Comparison of ENCODE assay signal across 11 mouse cellular contexts in genomic region chr1:166381336-166381735, GRCm38 (mm10). TPM values are rescaled to one million over a fixed set of nuclear protein-coding genes. Genes with fewer than 3 reads are reported as not detected.
DNase-seq lines count a peak whose midpoint lies in the region; ATAC-seq and TF ChIP-seq lines count a peak whose summit lies in the region.
"Had no signal": no experiment of that assay in that cellular context is flagged by ENCODE, and none has a peak within 500 bp of the region (broad histone marks: within the 10 kb centered on the region; RNA-seq: fewer than 3 reads in every experiment).

No protein-coding gene starts in this region.

- TF ChIP-seq CTCF in heart, postnatal 0 days (IDR thresholded peaks at IDR 0.05; ENCODE audit: low read depth), result no peak
- no peak for TF ChIP-seq CTCF in hindbrain, postnatal 0 days (IDR thresholded peaks at IDR 0.05; ENCODE audit: low read depth)

- no peak overlapping the region for H3K27ac ChIP-seq in heart, postnatal 0 days (ENCODE audit: low read depth)
- H3K27ac ChIP-seq in neural tube, embryonic 12.5 days, result no peak overlapping the region
- no peak overlapping the region for H3K27ac ChIP-seq in hindbrain, postnatal 0 days
- H3K27ac ChIP-seq in neural tube, embryonic 15.5 days (replicated peaks), result no peak overlapping the region

- 0 out of 2 replicates have a peak overlapping the region, but pooled peaks have one; percentile 4 for H3K9ac ChIP-seq in heart, postnatal 0 days (replicated peaks; ENCODE audit: low read depth, low read length)
- 0 out of 2 replicates have a peak overlapping the region, but pooled peaks have one; percentile 17 for H3K9ac ChIP-seq in neural tube, embryonic 12.5 days
- H3K9ac ChIP-seq in hindbrain, postnatal 0 days (replicated peaks; ENCODE audit: low read length), result no peak overlapping the region
- H3K9ac ChIP-seq in neural tube, embryonic 15.5 days (replicated peaks), result no peak overlapping the region

- peaks cover 11% of the 10 kb centered on the region; the same call in 1 of the 2 replicates for H3K4me1 ChIP-seq in heart, postnatal 0 days (ENCODE audit: control insufficient read depth, insufficient read depth)
- peaks cover 18% of the 10 kb centered on the region for H3K4me1 ChIP-seq in neural tube, embryonic 12.5 days
- peaks cover 13% of the 10 kb centered on the region for H3K4me1 ChIP-seq in hindbrain, postnatal 0 days (ENCODE audit: insufficient read depth, low read length)
- H3K4me1 ChIP-seq in neural tube, embryonic 15.5 days, result peaks cover 25% of the 10 kb centered on the region

- DNase-seq in heart, postnatal 0 days (ENCODE audit: low spot score), result no peak
- no peak for DNase-seq in heart, postnatal 14 days
- no peak for DNase-seq in neural tube, embryonic 10.5 days (ENCODE audit: extremely low spot score, low spot score)
- no peak for DNase-seq in hindbrain, postnatal 0 days (ENCODE audit: low spot score)
- DNase-seq in thymus, postnatal 36 days, result no peak
- DNase-seq: lung, adult 18-20 months; thymus, postnatal 4 days had no signal

- 70% methylated on average over 10 of the region's 10 CpGs for WGBS in heart, postnatal 0 days
- WGBS in neural tube, embryonic 12.5 days, result 85% methylated on average over 10 of the region's 10 CpGs
- 83% methylated on average over 10 of the region's 10 CpGs for WGBS in hindbrain, postnatal 0 days
- 87% methylated on average over 10 of the region's 10 CpGs for WGBS in neural tube, embryonic 15.5 days

- H3K4me3 ChIP-seq in heart, postnatal 0 days (ENCODE audit: low read depth, low read length), result no peak overlapping the region
- no peak overlapping the region for H3K4me3 ChIP-seq in neural tube, embryonic 12.5 days
- no peak overlapping the region for H3K4me3 ChIP-seq in hindbrain, postnatal 0 days (ENCODE audit: low read length)
- no peak overlapping the region for H3K4me3 ChIP-seq in neural tube, embryonic 15.5 days (replicated peaks)

- H3K9me3 ChIP-seq in heart, postnatal 0 days (replicated peaks; ENCODE audit: control insufficient read depth, low read length), result no peaks in the 10 kb centered on the region
- no peaks in the 10 kb centered on the region for H3K9me3 ChIP-seq in neural tube, embryonic 12.5 days
- H3K9me3 ChIP-seq in hindbrain, postnatal 0 days (ENCODE audit: low read length), result no peaks in the 10 kb centered on the region
- no peaks in the 10 kb centered on the region for H3K9me3 ChIP-seq in neural tube, embryonic 15.5 days (replicated peaks)
- H3K9me3 ChIP-seq: G1E had no signal

- no peak for ATAC-seq in heart, postnatal 0 days (ENCODE audit: insufficient read depth, low read depth)
- ATAC-seq in neural tube, embryonic 12.5 days (ENCODE audit: low FRiP score, low read depth), result no peak
- no peak for ATAC-seq in hindbrain, postnatal 0 days
- no peak for ATAC-seq in neural tube, embryonic 15.5 days (ENCODE audit: low FRiP score)
- ATAC-seq in erythroid progenitor cell, adult 5-6 weeks (replicated peaks; ENCODE audit: low FRiP score, poor library complexity, severe bottlenecking), result no peak

- intact Hi-C loops in heart, postnatal 14 days (cut with DNase I), result no loop called here

- no peak for TF ChIP-seq EP300 in heart, postnatal 0 days (IDR thresholded peaks at IDR 0.05; ENCODE audit: low read depth)

- 0 out of 2 replicates have a peak overlapping the region, but pooled peaks have one; percentile 6 for H3K4me2 ChIP-seq in heart, postnatal 0 days (ENCODE audit: low read depth, low read length)
- peak overlapping the region; percentile 65; the same call in 1 of the 2 replicates for H3K4me2 ChIP-seq in neural tube, embryonic 12.5 days (replicated peaks)
- H3K4me2 ChIP-seq in hindbrain, postnatal 0 days (ENCODE audit: low read depth, low read length), result 0 out of 2 replicates have a peak overlapping the region, but pooled peaks have one; percentile 73
- H3K4me2 ChIP-seq in neural tube, embryonic 15.5 days, result peak overlapping the region; percentile 72

- no peaks in the 10 kb centered on the region for H3K27me3 ChIP-seq in heart, postnatal 0 days (ENCODE audit: control insufficient read depth, insufficient read depth, low read length)
- no peaks in the 10 kb centered on the region for H3K27me3 ChIP-seq in neural tube, embryonic 12.5 days (replicated peaks)
- H3K27me3 ChIP-seq in hindbrain, postnatal 0 days (ENCODE audit: insufficient read depth, low read length), result no peaks in the 10 kb centered on the region
- H3K27me3 ChIP-seq in neural tube, embryonic 15.5 days (replicated peaks), result no peaks in the 10 kb centered on the region

- H3K36me3 ChIP-seq in heart, postnatal 0 days (replicated peaks; ENCODE audit: control insufficient read depth, insufficient read depth, low read length), result peaks cover 39% of the 10 kb centered on the region
- H3K36me3 ChIP-seq in neural tube, embryonic 12.5 days, result peaks cover 34% of the 10 kb centered on the region
- peaks cover 18% of the 10 kb centered on the region for H3K36me3 ChIP-seq in hindbrain, postnatal 0 days (ENCODE audit: insufficient read depth, low read length)
- H3K36me3 ChIP-seq in neural tube, embryonic 15.5 days, result peaks cover 37% of the 10 kb centered on the region

RNA-seq across cellular contexts. Expression of gene Tada1, which starts 2.4 kb away (rescaled TPM):
- total RNA-seq in heart, postnatal 0 days (2014; rRNA removed; ENCODE audit: low replicate concordance), result 24.7 and 26.3 TPM in 2 replicates
- 20.8 and 22.1 TPM in 2 replicates for polyA plus RNA-seq in heart, postnatal 0 days (2015; fragmentation: Nextera tagmentation; extraction: Ambion mirVana)
- 10 to 100 TPM; 11.8 TPM for total RNA-seq in heart, postnatal 14 days (2021)
- 60.2 and 65.1 TPM in 2 replicates for polyA plus RNA-seq in neural tube, embryonic 12.5 days (2016; fragmentation: Nextera tagmentation; extraction: Ambion mirVana)
- 38.6 and 51.5 TPM in 2 replicates for total RNA-seq in hindbrain, postnatal 0 days (2014; rRNA removed)
- polyA plus RNA-seq in hindbrain, postnatal 0 days (2015; fragmentation: Nextera tagmentation; extraction: Ambion mirVana), result 52.7 and 55.7 TPM in 2 replicates
- 69.3 and 72.4 TPM in 2 replicates for polyA plus RNA-seq in neural tube, embryonic 15.5 days (2015; fragmentation: Nextera tagmentation; extraction: Ambion mirVana)
- total RNA-seq in erythroid progenitor cell, adult 5-6 weeks (2015; ENCODE audit: low replicate concordance), result 17.6 and 29.2 TPM in 2 replicates
- 6.4 and 19.9 TPM in 2 replicates for total RNA-seq in erythroid progenitor cell, adult 5-6 weeks (2017; ENCODE audit: low replicate concordance)

RNA-seq across cellular contexts. Expression of gene Pogk, which starts 28.3 kb away (rescaled TPM):
- 17.9 and 26.3 TPM in 2 replicates for total RNA-seq in heart, postnatal 0 days (2014; rRNA removed; ENCODE audit: low replicate concordance)
- polyA plus RNA-seq in heart, postnatal 0 days (2015; fragmentation: Nextera tagmentation; extraction: Ambion mirVana), result 5.4 TPM in 2 replicates
- total RNA-seq in heart, postnatal 14 days (2021), result 10 to 100 TPM; 13.9 to 15.6 TPM
- 39.1 and 43.6 TPM in 2 replicates for polyA plus RNA-seq in neural tube, embryonic 12.5 days (2016; fragmentation: Nextera tagmentation; extraction: Ambion mirVana)
- total RNA-seq in hindbrain, postnatal 0 days (2014; rRNA removed), result 71.0 and 83.0 TPM in 2 replicates
- polyA plus RNA-seq in hindbrain, postnatal 0 days (2015; fragmentation: Nextera tagmentation; extraction: Ambion mirVana), result 18.9 and 19.3 TPM in 2 replicates
- 26.3 and 27.6 TPM in 2 replicates for polyA plus RNA-seq in neural tube, embryonic 15.5 days (2015; fragmentation: Nextera tagmentation; extraction: Ambion mirVana)
- total RNA-seq in erythroid progenitor cell, adult 5-6 weeks (2015; ENCODE audit: low replicate concordance), result 1.3 TPM in 1 of 2 replicates, not detected in the other
- 1.1 and 1.9 TPM in 2 replicates for total RNA-seq in erythroid progenitor cell, adult 5-6 weeks (2017; ENCODE audit: low replicate concordance)
- polyA plus RNA-seq: G1E had no signal

Comparison
In these comparisons a context has a peak if more than half of its experiments do, and no peak if none do; other contexts are left out.
1. H3K9ac ChIP-seq: peak in heart, postnatal 0 days (single experiment) and neural tube, embryonic 12.5 days (single experiment); none in hindbrain, postnatal 0 days (single experiment) and neural tube, embryonic 15.5 days (single experiment).
2. H3K4me2 ChIP-seq: peak in every context shown above with its lines; median percentile 73 in hindbrain, postnatal 0 days; 72 in neural tube, embryonic 15.5 days; 65 in neural tube, embryonic 12.5 days; 6 in heart, postnatal 0 days.